Mouse (Mus musculus): ENCODE data around the gene Vash2. TPM values are rescaled to one million over a fixed set of nuclear protein-coding genes. Genes with fewer than 3 reads are reported as not detected.
"Not testable (repeated sequence)": the region's sequence is repeated elsewhere in the genome, so short reads cannot be mapped to it uniquely, and the experiment has no call there.

Gene Vash2
- polyA plus RNA-seq (2015; fragmentation: Nextera tagmentation; extraction: Ambion mirVana): 90.3 and 94.0 TPM in 2 replicates

GRCm38 (mm10) chr1:190979100-190979563 lies at the start of gene Vash2:
Gene Vash2 (minus strand): TSS chr1:190979296.
- H3K4me2 ChIP-seq: peak within 1 kb of the TSS; percentile 69
- 0% methylated on average over 38 of the region's 38 CpGs for WGBS
- H3K4me1 ChIP-seq (replicated peaks): peaks cover 46% of the 10 kb centered on the region
- peaks cover 22% of the 10 kb centered on the region for H3K36me3 ChIP-seq
- peak within 1 kb of the TSS; percentile 98 for H3K27ac ChIP-seq (replicated peaks)
- peak within 1 kb of the TSS; percentile 83 for H3K4me3 ChIP-seq
- ATAC-seq (ENCODE audit: low read depth): peak; percentile 98
- no peaks in the 10 kb centered on the region for H3K9me3 ChIP-seq
- no peaks in the 10 kb centered on the region for H3K27me3 ChIP-seq
- H3K9ac ChIP-seq: peak within 1 kb of the TSS; percentile 91

GRCm38 (mm10) chr1:191026021-191026713 lies 47.1 kb upstream of the Vash2 start, which contains the start of gene Flvcr1:
Gene Flvcr1 (minus strand): TSS chr1:191026158.
- no peaks in the 10 kb centered on the region for H3K27me3 ChIP-seq
- H3K4me2 ChIP-seq: peak within 1 kb of the TSS; percentile 97
- H3K27ac ChIP-seq (replicated peaks): peak within 1 kb of the TSS; percentile 95
- no peaks in the 10 kb centered on the region for H3K9me3 ChIP-seq
- ATAC-seq (ENCODE audit: low read depth): peak; percentile 100
- H3K9ac ChIP-seq: peak within 1 kb of the TSS; percentile 92
- peaks cover 7% of the 10 kb centered on the region for H3K36me3 ChIP-seq
- under 1% methylated on average over 50 of the region's 50 CpGs for WGBS
- H3K4me3 ChIP-seq: peak within 1 kb of the TSS; percentile 80
- H3K4me1 ChIP-seq (replicated peaks): peaks cover 31% of the 10 kb centered on the region

DNA sequence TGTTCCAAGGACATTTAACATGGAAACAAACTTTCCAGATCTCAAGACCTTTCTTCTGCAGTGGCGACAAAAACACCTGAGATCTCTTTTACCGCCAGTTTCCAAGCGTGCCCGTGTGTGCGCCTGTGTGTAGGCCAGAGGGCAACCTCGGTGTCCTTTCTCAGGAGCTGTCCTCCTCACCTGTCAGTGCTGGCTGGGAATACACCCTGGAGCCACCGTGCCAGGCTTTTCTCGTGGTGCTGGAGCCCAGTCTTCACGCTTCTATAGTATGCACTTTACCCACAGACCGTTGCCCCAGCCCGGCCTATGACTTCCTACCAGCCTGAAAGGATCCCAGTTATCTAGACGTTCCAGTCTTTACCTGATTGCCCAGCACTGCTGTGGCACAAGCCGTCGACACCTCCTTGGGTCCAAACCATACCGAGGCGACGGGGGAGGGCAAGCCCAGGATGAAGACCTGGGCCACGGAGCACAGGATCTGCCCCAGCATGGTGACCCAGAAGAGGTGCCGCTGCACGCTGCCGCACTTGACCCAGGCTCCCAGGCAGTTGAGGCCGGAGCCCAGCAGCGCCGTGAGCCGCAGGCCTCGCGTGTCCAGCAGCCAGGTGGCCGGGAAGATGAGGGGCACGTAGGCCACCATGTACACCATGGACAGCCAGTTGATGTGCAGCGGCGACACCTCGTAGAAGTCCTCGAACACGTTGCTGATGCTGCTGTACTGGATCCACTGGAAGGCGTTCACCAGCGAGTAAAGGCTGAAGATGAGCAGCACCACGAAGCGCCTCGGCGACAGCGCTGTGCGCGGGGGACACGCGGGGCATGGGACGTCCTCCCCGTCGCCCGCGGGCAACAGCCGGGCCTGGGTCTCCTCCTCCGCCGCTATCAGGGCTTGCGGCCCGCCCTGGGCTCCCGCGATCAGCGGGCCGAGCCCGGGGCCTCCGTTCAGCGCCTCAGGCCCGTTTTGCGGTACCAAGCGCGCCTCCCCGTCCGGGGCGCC lies 46.2 kb upstream of the Vash2 start:
- Histone ChIP-seq H3K27ac (replicated peaks) (peak overlapping the region; percentile 91), H3K27me3 (no peaks in the 10 kb centered on the region), H3K4me1 (replicated peaks) (peaks cover 31% of the 10 kb centered on the region), H3K4me2 (peak overlapping the region; percentile 97), H3K4me3 (peak overlapping the region; percentile 80), H3K9me3 (no peaks in the 10 kb centered on the region), H3K36me3 (peaks cover 7% of the 10 kb centered on the region), H3K9ac (peak overlapping the region; percentile 92)
- WGBS: 2% methylated on average over 67 of the region's 69 CpGs
- ATAC-seq (ENCODE audit: low read depth): peak; percentile 70

DNA sequence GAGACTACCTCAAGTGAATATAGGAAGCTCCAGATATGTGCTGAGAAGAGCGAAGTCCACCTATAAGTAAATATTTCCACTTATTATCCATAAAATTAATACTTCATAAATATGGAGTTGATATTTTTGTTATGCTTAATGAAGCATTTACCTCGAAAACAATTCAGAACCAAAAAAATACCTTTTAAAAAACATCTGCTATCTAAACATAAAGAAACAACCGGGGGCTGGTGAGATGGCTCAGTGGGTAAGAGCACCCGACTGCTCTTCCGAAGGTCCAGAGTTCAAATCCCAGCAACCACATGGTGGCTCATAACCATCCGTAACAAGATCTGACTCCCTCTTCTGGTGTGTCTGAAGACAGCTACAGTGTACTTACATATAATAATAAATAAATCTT lies 44.7 kb upstream of the Vash2 start:
- ATAC-seq (ENCODE audit: low read depth); H3K4me3 ChIP-seq; H3K9ac ChIP-seq; H3K27me3 ChIP-seq; H3K27ac ChIP-seq (replicated peaks); H3K9me3 ChIP-seq: not testable (repeated sequence)
- 91% methylated on average over 6 of the region's 6 CpGs for WGBS
- H3K36me3 ChIP-seq: peaks cover 12% of the 10 kb centered on the region
- H3K4me2 ChIP-seq: 0 out of 2 replicates have a peak overlapping the region, but pooled peaks have one; percentile 4
- peaks cover 31% of the 10 kb centered on the region for H3K4me1 ChIP-seq (replicated peaks)

DNA sequence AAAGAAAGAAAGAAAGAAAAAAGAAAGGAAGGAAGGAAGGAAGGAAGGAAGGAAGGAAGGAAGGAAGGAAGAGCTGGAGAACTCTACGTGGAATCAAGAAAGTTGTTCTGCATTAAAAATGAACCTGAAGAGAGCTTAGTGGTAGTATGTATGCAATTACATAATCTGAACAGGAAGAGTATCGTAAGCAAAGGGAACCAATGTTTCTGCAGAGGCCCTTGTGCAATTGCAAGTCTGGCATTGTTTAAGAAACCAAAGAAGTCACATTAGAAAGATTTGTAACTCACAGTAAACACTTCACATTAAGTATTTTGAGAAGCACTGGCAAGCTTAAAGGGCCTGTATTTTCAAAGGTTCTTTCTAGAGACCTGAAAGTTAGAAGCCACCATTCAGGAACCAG lies 44.0 kb upstream of the Vash2 start:
- Histone ChIP-seq H3K27ac (replicated peaks) (no peak overlapping the region), H3K4me1 (replicated peaks) (peaks cover 31% of the 10 kb centered on the region), H3K36me3 (peaks cover 12% of the 10 kb centered on the region), H3K4me3 (no peak overlapping the region), H3K4me2 (no peak overlapping the region), H3K9me3 (no peaks in the 10 kb centered on the region), H3K9ac (no peak overlapping the region), H3K27me3 (no peaks in the 10 kb centered on the region)
- 92% methylated on average over 2 of the region's 2 CpGs for WGBS
- no peak for ATAC-seq (ENCODE audit: low read depth)

DNA sequence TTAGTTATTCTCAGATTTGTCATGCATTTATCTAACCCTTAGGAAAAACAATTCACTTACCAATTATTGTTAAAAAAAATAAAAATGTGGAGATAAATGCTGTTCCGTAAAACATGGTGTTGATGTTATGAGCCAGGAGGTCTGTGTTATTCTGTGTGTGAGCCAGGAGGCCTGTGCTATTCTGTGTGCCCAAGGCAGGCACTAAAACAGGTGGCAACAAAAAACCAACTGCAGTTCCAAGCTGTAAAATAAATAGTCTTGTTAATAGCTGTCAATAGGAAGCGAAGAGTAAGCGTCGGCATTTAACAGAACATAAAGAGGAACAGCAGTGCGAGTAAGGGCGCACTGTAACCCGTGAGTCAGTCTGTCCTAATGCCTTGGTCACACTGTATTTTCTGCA lies 41.9 kb upstream of the Vash2 start:
- no peaks in the 10 kb centered on the region for H3K27me3 ChIP-seq
- no peak overlapping the region for H3K9ac ChIP-seq
- H3K4me1 ChIP-seq (replicated peaks): peaks cover 19% of the 10 kb centered on the region
- H3K27ac ChIP-seq (replicated peaks): no peak overlapping the region
- H3K9me3 ChIP-seq: no peaks in the 10 kb centered on the region
- no peak for ATAC-seq (ENCODE audit: low read depth)
- H3K4me3 ChIP-seq: no peak overlapping the region
- no peak overlapping the region for H3K4me2 ChIP-seq
- H3K36me3 ChIP-seq: peaks cover 12% of the 10 kb centered on the region
- WGBS: 48% methylated on average over 7 of the region's 7 CpGs

- Histone ChIP-seq H3K9ac (no peak overlapping the region), H3K4me2 (no peak overlapping the region), H3K4me3 (no peak overlapping the region), H3K4me1 (replicated peaks) (peaks cover 17% of the 10 kb centered on the region), H3K9me3 (no peaks in the 10 kb centered on the region), H3K27me3 (no peaks in the 10 kb centered on the region), H3K36me3 (peaks cover 12% of the 10 kb centered on the region), H3K27ac (replicated peaks) (no peak overlapping the region)
- 86% methylated on average over 3 of the region's 3 CpGs for WGBS
- no peak for ATAC-seq (ENCODE audit: low read depth)
Measured at GRCm38 (mm10) chr1:191020217-191020924, 41.3 kb upstream of the Vash2 start.

DNA sequence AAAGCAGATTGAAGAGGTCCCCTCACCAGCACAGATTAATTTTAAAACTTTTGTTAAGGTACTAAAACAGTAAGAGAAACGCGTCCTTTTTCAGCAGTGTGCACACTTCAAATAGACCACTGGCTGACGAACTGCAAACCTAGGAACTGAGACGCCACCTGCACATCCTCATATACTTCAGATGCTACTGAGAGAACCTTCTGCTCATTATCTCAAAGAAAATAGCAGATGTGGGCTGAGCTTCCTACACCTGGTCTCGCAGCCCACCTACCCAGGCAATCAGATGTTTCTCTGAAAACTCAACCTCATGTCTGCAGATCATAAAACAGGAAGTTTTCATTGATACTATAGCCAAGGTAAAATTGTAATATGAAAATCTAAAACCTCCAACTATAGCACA lies 40.7 kb upstream of the Vash2 start:
- Histone ChIP-seq H3K9me3 (no peaks in the 10 kb centered on the region), H3K4me1 (replicated peaks) (peaks cover 11% of the 10 kb centered on the region), H3K9ac (no peak overlapping the region), H3K4me3 (no peak overlapping the region), H3K36me3 (peaks cover 16% of the 10 kb centered on the region), H3K27me3 (no peaks in the 10 kb centered on the region), H3K4me2 (no peak overlapping the region), H3K27ac (replicated peaks) (no peak overlapping the region)
- no peak for ATAC-seq (ENCODE audit: low read depth)
- 97% methylated on average over 5 of the region's 5 CpGs for WGBS

GRCm38 (mm10) chr1:191014271-191014670 lies 35.2 kb upstream of the Vash2 start:
- Histone ChIP-seq H3K4me2 (no peak overlapping the region), H3K9me3 (no peaks in the 10 kb centered on the region), H3K27ac (replicated peaks) (no peak overlapping the region), H3K36me3 (peaks cover 51% of the 10 kb centered on the region), H3K27me3 (no peaks in the 10 kb centered on the region), H3K4me1 (replicated peaks) (no peaks in the 10 kb centered on the region), H3K9ac (no peak overlapping the region), H3K4me3 (no peak overlapping the region)
- no peak for ATAC-seq (ENCODE audit: low read depth)
- WGBS: 92% methylated on average over 3 of the region's 3 CpGs

DNA sequence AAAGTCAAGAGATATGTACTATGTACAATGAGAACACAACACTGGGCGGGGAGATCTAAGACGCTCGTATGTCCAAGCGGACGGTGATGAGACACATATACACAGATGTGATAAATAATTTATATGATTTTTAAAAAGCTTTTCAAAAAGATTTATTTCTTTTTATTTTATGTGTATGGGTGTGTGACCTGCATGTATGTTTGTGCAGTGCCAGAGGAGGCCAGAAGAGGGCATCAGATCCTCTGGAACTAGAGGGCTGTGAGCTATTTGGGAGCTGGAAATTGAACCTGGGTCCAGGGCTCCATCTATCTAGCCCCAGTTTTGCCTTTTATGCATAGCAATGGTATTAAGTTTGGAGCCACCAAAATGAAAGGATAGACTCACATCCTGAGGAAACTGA lies 29.6 kb upstream of the Vash2 start:
- H3K36me3 ChIP-seq: peaks cover 73% of the 10 kb centered on the region
- H3K9ac ChIP-seq: no peak overlapping the region
- H3K9me3 ChIP-seq: no peaks in the 10 kb centered on the region
- no peak overlapping the region for H3K4me2 ChIP-seq
- no peak overlapping the region for H3K4me3 ChIP-seq
- no peaks in the 10 kb centered on the region for H3K27me3 ChIP-seq
- no peak for ATAC-seq (ENCODE audit: low read depth)
- no peaks in the 10 kb centered on the region for H3K4me1 ChIP-seq (replicated peaks)
- H3K27ac ChIP-seq (replicated peaks): no peak overlapping the region
- 98% methylated on average over 5 of the region's 5 CpGs for WGBS

GRCm38 (mm10) chr1:191002201-191002600 lies 23.1 kb upstream of the Vash2 start:
- Histone ChIP-seq H3K36me3 (peaks cover 18% of the 10 kb centered on the region), H3K4me1 (replicated peaks) (no peaks in the 10 kb centered on the region), H3K27ac (replicated peaks) (no peak overlapping the region), H3K27me3 (no peaks in the 10 kb centered on the region), H3K4me3 (no peak overlapping the region), H3K4me2 (no peak overlapping the region), H3K9me3 (no peaks in the 10 kb centered on the region), H3K9ac (no peak overlapping the region)
- WGBS: 67% methylated on average over 6 of the region's 6 CpGs
- no peak for ATAC-seq (ENCODE audit: low read depth)

Data from neural tube, embryonic 13.5 days (tissue).